In genomic region chr8:90882088-90882691, GRCm38 (mm10) we compare ENCODE assay signal across 21 mouse cellular contexts. TPM values are rescaled to one million over a fixed set of nuclear protein-coding genes. Genes with fewer than 3 reads are reported as not detected.
DNase-seq lines count a peak whose midpoint lies in the region; ATAC-seq and TF ChIP-seq lines count a peak whose summit lies in the region.
"Had no signal": no experiment of that assay in that cellular context is flagged by ENCODE, and none has a peak within 500 bp of the region (broad histone marks: within the 10 kb centered on the region; RNA-seq: fewer than 3 reads in every experiment).

No protein-coding gene starts in this region.

- ATAC-seq in hindbrain, postnatal 0 days, result no peak
- ATAC-seq in hindbrain, embryonic 11.5 days (ENCODE audit: low FRiP score), result no peak
- ATAC-seq in neural tube, embryonic 14.5 days (ENCODE audit: low read depth), result no peak
- no peak for ATAC-seq in neural tube, embryonic 15.5 days (ENCODE audit: low FRiP score)
- ATAC-seq in granulocyte monocyte progenitor cell, adult 5-6 weeks (replicated peaks; ENCODE audit: poor library complexity, severe bottlenecking), result no peak
- ATAC-seq: activated CD4-positive, CD25-positive, alpha-beta regulatory T cell, adult 4 months; forebrain, embryonic 14.5 days; hindbrain, embryonic 16.5 days had no signal

- no peak overlapping the region for H3K4me2 ChIP-seq in hindbrain, postnatal 0 days (ENCODE audit: low read depth, low read length)
- H3K4me2 ChIP-seq in hindbrain, embryonic 11.5 days (replicated peaks; ENCODE audit: low read depth, low read length), result no peak overlapping the region
- H3K4me2 ChIP-seq in neural tube, embryonic 14.5 days (ENCODE audit: low read depth, low read length), result no peak overlapping the region
- H3K4me2 ChIP-seq in neural tube, embryonic 15.5 days, result no peak overlapping the region
- H3K4me2 ChIP-seq: heart, embryonic 11.5 days; heart, embryonic 15.5 days had no signal

- no peak overlapping the region for H3K27ac ChIP-seq in hindbrain, postnatal 0 days
- H3K27ac ChIP-seq in hindbrain, embryonic 11.5 days (ENCODE audit: low read depth, low read length), result no peak overlapping the region
- H3K27ac ChIP-seq in neural tube, embryonic 14.5 days (ENCODE audit: low read depth, low read length), result no peak overlapping the region
- no peak overlapping the region for H3K27ac ChIP-seq in neural tube, embryonic 15.5 days (replicated peaks)
- H3K27ac ChIP-seq: embryonic facial prominence, embryonic 10.5 days; forebrain, embryonic 10.5 days; gastrocnemius, adult 2 months; heart, embryonic 15.5 days had no signal

- no peaks in the 10 kb centered on the region for H3K27me3 ChIP-seq in hindbrain, postnatal 0 days (ENCODE audit: insufficient read depth, low read length)
- no peaks in the 10 kb centered on the region for H3K27me3 ChIP-seq in hindbrain, embryonic 11.5 days (ENCODE audit: control insufficient read depth, insufficient read depth, low read length)
- no peaks in the 10 kb centered on the region for H3K27me3 ChIP-seq in neural tube, embryonic 14.5 days (ENCODE audit: control insufficient read depth, insufficient read depth, low read length)
- no peaks in the 10 kb centered on the region for H3K27me3 ChIP-seq in neural tube, embryonic 15.5 days (replicated peaks)
- H3K27me3 ChIP-seq: CH12.LX; heart, embryonic 15.5 days had no signal

- no peak overlapping the region for H3K9ac ChIP-seq in hindbrain, postnatal 0 days (replicated peaks; ENCODE audit: low read length)
- H3K9ac ChIP-seq in hindbrain, embryonic 11.5 days (ENCODE audit: low read depth, low read length), result no peak overlapping the region
- 0 out of 2 replicates have a peak overlapping the region, but pooled peaks have one; percentile 12 for H3K9ac ChIP-seq in neural tube, embryonic 14.5 days (replicated peaks; ENCODE audit: low read depth, low read length)
- no peak overlapping the region for H3K9ac ChIP-seq in neural tube, embryonic 15.5 days (replicated peaks)
- H3K9ac ChIP-seq: heart, embryonic 15.5 days had no signal

- TF ChIP-seq CTCF in hindbrain, postnatal 0 days (IDR thresholded peaks at IDR 0.05; ENCODE audit: low read depth), result no peak

- H3K36me3 ChIP-seq in hindbrain, postnatal 0 days (ENCODE audit: insufficient read depth, low read length), result no peaks in the 10 kb centered on the region
- no peaks in the 10 kb centered on the region for H3K36me3 ChIP-seq in hindbrain, embryonic 11.5 days (ENCODE audit: control insufficient read depth, insufficient read depth, low read length)
- no peaks in the 10 kb centered on the region for H3K36me3 ChIP-seq in neural tube, embryonic 14.5 days (ENCODE audit: control insufficient read depth, insufficient read depth, low read length)
- H3K36me3 ChIP-seq in neural tube, embryonic 15.5 days, result no peaks in the 10 kb centered on the region
- H3K36me3 ChIP-seq: embryonic facial prominence, embryonic 10.5 days; forebrain, embryonic 10.5 days; heart, embryonic 15.5 days had no signal

- no peak overlapping the region for H3K4me3 ChIP-seq in hindbrain, postnatal 0 days (ENCODE audit: low read length)
- no peak overlapping the region for H3K4me3 ChIP-seq in hindbrain, embryonic 11.5 days (ENCODE audit: low read depth, low read length)
- no peak overlapping the region for H3K4me3 ChIP-seq in neural tube, embryonic 14.5 days (ENCODE audit: low read depth, low read length)
- no peak overlapping the region for H3K4me3 ChIP-seq in neural tube, embryonic 15.5 days (replicated peaks)
- H3K4me3 ChIP-seq: embryonic facial prominence, embryonic 10.5 days; forebrain, embryonic 10.5 days; gastrocnemius, adult 2 months; heart, embryonic 15.5 days had no signal

- H3K9me3 ChIP-seq in hindbrain, postnatal 0 days (ENCODE audit: low read length), result no peaks in the 10 kb centered on the region
- no peaks in the 10 kb centered on the region for H3K9me3 ChIP-seq in hindbrain, embryonic 11.5 days (ENCODE audit: control insufficient read depth, low read length)
- no peaks in the 10 kb centered on the region for H3K9me3 ChIP-seq in neural tube, embryonic 14.5 days (ENCODE audit: control insufficient read depth, low read length)
- H3K9me3 ChIP-seq in neural tube, embryonic 15.5 days (replicated peaks), result no peaks in the 10 kb centered on the region
- H3K9me3 ChIP-seq: embryonic facial prominence, embryonic 10.5 days; forebrain, embryonic 10.5 days; heart, embryonic 15.5 days had no signal

- peaks cover 8% of the 10 kb centered on the region for H3K4me1 ChIP-seq in hindbrain, postnatal 0 days (ENCODE audit: insufficient read depth, low read length)
- H3K4me1 ChIP-seq in hindbrain, embryonic 11.5 days (replicated peaks; ENCODE audit: control insufficient read depth, insufficient read depth, low read length), result peaks cover 6% of the 10 kb centered on the region
- H3K4me1 ChIP-seq in neural tube, embryonic 14.5 days (ENCODE audit: control insufficient read depth, insufficient read depth, low read length), result peaks cover 6% of the 10 kb centered on the region
- H3K4me1 ChIP-seq in neural tube, embryonic 15.5 days, result peaks cover 13% of the 10 kb centered on the region

- DNase-seq in hindbrain, postnatal 0 days (ENCODE audit: low spot score), result peak; percentile 33
- DNase-seq in hindbrain, embryonic 11.5 days (ENCODE audit: low spot score), result no peak
- peak; percentile 83 for DNase-seq in fat pad, adult 2 months (ENCODE audit: extremely low read depth, low read depth, low spot score)
- DNase-seq: adrenal gland, postnatal 14 days; cerebellum, adult 11-12 months; cerebellum, adult 9-10 months; gastrocnemius, adult 2 months; gastrocnemius, postnatal 25 days; heart, adult 18-20 months; heart, postnatal 14 days had no signal

- 56% methylated on average over 16 of the region's 16 CpGs for WGBS in hindbrain, postnatal 0 days
- 87% methylated on average over 16 of the region's 16 CpGs for WGBS in hindbrain, embryonic 11.5 days
- 72% methylated on average over 16 of the region's 16 CpGs for WGBS in neural tube, embryonic 14.5 days
- WGBS in neural tube, embryonic 15.5 days, result 74% methylated on average over 16 of the region's 16 CpGs

RNA-seq across cellular contexts. Expression of gene Chd9, which starts 54.0 kb away (rescaled TPM):
- 87.2 and 112 TPM in 2 replicates for total RNA-seq in hindbrain, postnatal 0 days (2014; rRNA removed)
- 103 and 106 TPM in 2 replicates for polyA plus RNA-seq in hindbrain, postnatal 0 days (2015; fragmentation: Nextera tagmentation; extraction: Ambion mirVana)
- 51.2 and 72.5 TPM in 2 replicates for polyA plus RNA-seq in hindbrain, embryonic 11.5 days (2014; fragmentation: Nextera tagmentation; extraction: Ambion mirVana)
- 97.4 and 112 TPM in 2 replicates for polyA plus RNA-seq in neural tube, embryonic 14.5 days (2014; fragmentation: Nextera tagmentation; extraction: Ambion mirVana)
- 80.6 and 94.2 TPM in 2 replicates for polyA plus RNA-seq in neural tube, embryonic 15.5 days (2015; fragmentation: Nextera tagmentation; extraction: Ambion mirVana)
- total RNA-seq in granulocyte monocyte progenitor cell, adult 5-6 weeks (2014; fragmentation: Nextera tagmentation), result 108 and 162 TPM in 2 replicates
- 55.7 and 75.6 TPM in 2 replicates for total RNA-seq in granulocyte monocyte progenitor cell, adult 5-6 weeks (2017)
